Mouse (Mus musculus) urinary bladder, postnatal 25 days (tissue): ENCODE results near the gene Olfr1023.

Source experiments
- DNase-seq: peaks from one replicate; pipeline ENCODE4 v3.0.0; 2022; ENCODE audit warnings: low spot score

Olfr1023 gene

DNA sequence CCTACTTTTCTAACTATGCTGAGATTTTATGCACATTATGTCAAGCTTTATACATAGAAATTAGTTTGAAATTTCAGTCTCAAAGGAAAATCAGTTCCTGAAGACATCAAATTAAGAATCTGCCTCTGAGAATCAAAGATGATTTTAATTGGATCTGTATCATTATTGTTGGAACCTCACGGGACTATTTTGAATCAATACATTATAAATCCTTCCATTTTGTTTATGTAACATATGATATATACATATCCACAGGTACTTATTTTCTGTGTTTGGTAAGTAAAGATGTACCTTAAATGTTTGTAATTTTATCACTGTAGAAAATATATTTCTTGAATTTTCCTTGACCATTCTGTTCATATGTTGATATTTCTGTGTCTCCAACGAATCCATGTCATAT, at the start of gene Olfr1023:
Gene Olfr1023, plus strand, starts transcription at position 301 of the 400 bp plus-strand sequence.
- no peak for DNase-seq

GRCm38 (mm10) chr2:85845383-85845782, 40.1 kb upstream of the Olfr1023 start, which contains the start of gene Olfr1019:
TSS of gene Olfr1019 (minus strand) at chr2:85845483.
- no peak for DNase-seq

DNA sequence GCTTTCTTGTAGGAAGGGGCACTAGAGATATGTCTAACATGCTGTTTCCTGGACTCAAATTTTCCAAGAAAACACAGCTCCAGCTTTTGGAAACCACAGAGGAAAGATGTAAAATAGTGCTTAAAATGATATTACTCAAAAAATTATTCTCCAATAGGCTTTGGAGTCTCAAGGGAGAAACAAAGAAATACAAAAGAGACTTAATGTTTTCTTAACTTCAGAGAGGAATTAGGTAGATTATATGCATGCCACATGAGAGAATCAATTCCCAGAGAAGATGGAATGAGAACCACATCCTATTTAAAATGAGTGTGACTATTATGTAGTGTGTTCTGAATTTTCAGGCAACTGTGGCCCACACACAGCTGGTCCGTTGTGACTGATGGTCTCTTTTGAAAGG, 38.7 kb upstream of the Olfr1023 start, which contains the start of gene Olfr1020:
Gene Olfr1020, plus strand, starts transcription at position 301 of the 400 bp plus-strand sequence.
- no peak for DNase-seq

- no peak for DNase-seq
Observed at GRCm38 (mm10) chr2:85868294-85868693, 17.1 kb upstream of the Olfr1023 start, which contains the start of gene Olfr1022. TSS of gene Olfr1022 (plus strand) at chr2:85868594.

GRCm38 (mm10) chr2:85904952-85905351, 19.5 kb downstream of the Olfr1023 start, which contains the start of gene Olfr1024:
TSS of gene Olfr1024 (minus strand) at chr2:85905052.
- DNase-seq: no peak

DNA sequence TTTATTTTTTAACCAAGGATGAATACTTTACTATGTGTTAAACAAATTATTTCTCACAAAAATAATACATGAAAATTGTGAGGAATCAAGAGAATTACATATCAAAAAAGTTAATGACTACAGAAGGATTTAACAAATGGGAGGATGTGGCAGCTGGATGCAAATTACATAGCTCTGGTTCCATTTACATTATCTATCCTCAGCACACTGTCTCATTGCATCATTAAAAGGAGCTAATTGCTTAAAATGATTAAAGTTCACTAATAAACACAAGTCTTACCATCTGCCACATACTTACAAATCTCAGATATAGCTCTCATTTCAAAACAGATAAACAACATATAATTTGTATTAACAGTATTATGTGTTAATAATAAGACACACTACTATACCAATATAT, 27.8 kb downstream of the Olfr1023 start:
- no peak for DNase-seq

- no peak for DNase-seq
Observed at GRCm38 (mm10) chr2:85914893-85915292, 29.5 kb downstream of the Olfr1023 start, which contains the start of gene Olfr1025-ps1. TSS of gene Olfr1025-ps1 (plus strand) at chr2:85915193.

DNA sequence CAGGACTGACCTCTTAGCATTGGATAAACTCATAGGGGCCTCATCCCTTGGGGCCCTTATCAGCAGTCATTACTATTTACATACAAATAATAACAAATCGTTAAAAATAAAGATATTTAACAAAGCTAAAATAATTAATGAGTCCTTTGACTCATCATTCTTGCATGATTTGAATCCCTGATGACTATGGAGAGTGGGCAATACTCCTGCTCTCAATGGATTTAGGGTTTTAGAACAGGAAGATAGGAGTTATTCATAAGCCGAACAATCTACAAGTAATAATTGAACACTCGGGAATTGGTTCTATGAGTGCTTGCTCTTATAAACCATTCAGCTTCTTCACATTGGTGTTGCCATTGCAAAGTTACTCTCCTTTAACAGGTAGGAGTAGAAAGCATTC, 35.8 kb downstream of the Olfr1023 start, which contains the start of gene Olfr1026:
Gene Olfr1026, plus strand, starts transcription at position 301 of the 400 bp plus-strand sequence.
- DNase-seq: no peak
